Mouse (Mus musculus) cerebellum, adult 18-20 months (tissue): ENCODE measurements at regions not wholly inside any gene's neighbourhood (a gene's known extent, or its start where the extent isn't known, plus 50 kb on each side); places are given as distances from the start of the nearest gene placed in this dataset.
A peak's percentile ranks its signal among the peaks of the same experiment; 100 is the strongest.

Experiments
- DNase-seq, 2 experiments: peaks; one replicate each; pipeline ENCODE4 v3.0.0; 2021

DNA sequence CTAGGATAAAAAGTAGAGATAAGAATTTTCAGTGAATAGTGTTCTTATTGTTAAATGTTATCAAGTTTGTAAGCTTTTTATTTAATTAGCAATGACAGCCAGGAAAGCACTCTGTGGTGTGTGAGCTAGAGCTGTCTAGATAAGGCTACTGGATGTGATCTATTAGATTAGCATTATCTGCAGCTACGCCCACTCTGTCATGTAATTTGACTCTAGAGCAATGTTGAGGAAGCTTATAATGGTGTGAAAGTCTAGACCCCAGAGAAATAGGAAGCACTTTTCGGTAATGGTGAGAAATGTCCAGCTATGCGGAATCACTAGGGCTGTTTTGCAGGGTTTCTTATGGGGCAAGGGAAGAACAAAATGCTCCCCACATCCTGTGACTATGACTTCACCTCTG, 410.2 kb downstream of the Gm9195 start:
- DNase-seq, result no peak

DNA sequence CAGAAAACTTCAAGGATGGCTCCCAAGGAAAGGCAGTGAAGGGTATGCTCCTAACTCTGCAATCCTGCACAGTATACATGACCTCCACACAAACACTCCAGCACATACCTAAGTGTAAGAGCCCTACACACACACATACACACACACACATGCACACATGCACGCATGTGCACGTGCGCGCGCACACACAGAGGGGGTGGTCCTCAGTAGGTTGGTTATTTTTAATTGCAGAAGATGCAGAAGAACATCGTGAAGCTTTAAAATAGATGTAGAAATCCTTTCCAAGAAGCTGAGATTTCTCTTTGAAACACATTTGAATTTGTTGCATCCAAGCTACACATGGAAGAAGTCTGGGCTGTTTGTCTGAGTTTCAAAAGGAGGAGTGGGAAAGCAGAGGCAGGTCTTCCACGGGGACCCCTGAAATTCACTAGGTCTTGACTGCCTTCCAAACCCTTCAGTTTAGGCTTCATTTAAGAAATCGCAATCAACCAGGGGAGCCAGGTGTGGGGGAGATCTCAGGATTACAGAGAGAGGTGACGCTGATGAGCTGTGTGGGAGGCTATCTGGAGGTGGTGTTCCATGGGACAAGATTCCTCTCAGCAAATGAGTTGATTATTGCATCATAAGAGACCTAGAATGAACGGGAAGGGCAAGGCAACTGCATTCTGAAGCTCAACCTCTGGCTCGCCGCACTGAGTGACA, 427.4 kb downstream of the Gm9195 start:
- DNase-seq, result no peak

DNA sequence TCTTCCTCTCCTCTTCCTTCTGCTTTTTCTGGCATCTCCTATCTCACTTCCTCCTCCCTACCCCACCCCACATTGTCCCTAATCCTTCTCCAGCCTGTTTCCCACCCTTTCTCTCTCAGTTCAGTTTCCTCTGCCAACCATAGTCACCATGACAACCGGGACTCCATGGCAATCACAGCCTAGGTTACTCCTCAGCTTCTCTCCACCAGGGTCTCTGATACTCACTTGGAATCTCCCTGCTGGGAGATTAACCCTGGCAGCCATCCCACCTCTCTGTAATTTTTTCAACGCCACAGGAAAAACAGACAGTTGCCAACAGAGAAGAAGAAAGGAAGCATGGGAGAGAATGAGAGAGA, 448.8 kb downstream of the Gm9195 start:
- DNase-seq, result no peak

DNA sequence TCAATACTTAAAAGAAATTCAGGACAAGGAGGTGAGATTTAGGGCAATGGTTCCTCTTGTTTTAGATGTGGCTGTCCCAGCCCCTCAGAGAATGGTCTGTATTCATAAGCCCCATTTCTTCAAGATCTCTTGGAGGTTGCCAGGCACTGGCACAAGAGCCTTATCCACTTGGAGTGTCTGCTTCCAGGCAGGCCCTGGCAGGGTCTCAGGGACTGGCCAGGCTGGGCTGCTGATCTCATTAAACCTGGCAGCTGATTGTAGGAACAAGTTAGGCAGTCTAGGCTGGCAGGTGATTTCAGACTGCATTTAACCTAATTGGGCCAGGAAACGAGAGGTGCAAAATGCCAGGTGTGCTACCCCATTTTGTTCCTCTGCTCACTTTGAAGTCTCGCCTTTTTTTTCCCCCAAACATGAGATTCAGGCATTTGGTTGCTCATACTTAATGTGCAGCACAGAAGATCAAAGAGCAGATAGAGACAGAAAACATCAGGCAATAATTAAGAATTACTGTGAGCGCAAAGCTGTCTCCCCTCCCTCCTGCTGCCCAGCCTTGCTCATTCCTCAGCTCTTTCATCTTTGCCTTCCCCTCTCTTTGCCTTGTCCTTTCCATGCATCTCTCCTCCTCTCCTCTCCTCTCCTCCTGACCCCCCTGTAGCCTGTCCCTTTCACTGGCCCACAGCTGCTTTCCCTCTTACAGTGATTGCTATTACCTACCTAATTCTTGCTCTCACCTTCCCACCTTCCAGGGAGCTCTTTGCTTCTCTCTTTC, 449.3 kb downstream of the Gm9195 start:
- peak in 1 of 2 experiments; percentile 1 for DNase-seq

DNA sequence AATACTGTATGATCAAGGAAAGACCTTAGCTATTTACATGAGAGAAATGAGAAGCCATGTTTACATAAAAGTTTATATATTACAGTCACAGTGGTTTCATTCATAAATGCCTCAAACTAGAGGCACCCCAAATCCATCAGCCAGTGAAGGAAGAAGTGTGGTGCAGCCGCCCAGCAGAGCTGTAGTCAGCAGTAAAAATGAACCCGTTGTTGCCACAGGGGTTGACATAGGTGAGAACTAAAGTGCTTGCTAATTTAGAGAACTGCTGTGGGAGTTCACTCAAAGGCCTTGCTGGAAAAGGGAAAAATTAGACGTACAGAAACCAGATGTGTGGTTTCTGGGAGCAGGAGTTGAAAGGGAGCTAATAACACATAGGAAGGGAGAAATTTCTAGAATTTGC, 461.2 kb downstream of the Gm9195 start:
- DNase-seq, result no peak

DNA sequence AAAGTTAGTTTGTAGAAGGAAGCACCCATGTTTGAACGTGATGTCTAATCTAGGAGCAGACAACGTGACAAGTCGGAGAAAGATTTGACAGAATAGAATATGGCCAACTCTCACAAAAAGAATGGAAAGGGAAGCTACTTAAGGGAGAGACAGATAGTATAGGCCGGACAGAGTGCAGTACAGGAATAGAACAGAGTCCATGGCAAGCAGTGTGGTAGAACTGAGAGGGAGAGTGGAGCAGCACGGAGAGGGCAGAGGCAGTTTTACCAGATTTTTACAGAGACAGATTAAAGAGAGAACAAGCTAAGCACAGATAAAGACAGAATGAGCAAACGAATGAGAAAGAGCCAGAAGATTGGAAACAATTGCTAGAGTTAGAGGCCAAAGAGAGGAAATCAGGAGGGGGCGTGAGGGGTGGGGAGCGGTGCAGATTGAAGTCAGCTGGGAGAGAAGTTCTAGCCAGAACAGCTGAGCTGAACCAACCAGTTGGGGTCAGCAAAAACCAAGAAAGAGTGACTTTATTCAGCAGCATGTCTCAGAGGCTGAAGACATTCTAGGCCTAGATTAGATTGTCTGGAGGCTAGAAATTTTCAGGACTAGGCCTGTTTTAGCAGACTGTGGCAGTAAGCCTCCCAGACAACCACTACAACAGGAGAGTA, 464.1 kb downstream of the Gm9195 start:
- no peak for DNase-seq

DNA sequence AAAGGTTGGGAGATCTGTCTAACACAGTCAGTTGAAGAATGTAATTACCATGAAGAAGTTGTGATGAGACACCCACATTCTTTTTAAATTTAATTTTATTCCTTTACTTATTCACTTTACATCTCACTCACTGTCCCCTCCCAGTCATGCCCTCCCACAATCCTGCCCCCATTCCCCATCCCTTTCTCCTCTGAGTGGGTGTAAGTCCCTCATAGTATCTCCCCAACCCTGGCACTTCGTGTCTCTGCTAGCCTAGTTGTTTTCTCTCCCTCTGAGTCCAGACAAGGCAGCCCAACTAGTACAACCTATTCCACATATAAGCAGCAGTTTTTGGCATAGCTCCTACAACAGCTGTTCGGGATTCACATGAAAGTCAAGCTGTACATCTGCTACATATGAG, 487.3 kb downstream of the Gm9195 start:
- DNase-seq, result no peak

DNA sequence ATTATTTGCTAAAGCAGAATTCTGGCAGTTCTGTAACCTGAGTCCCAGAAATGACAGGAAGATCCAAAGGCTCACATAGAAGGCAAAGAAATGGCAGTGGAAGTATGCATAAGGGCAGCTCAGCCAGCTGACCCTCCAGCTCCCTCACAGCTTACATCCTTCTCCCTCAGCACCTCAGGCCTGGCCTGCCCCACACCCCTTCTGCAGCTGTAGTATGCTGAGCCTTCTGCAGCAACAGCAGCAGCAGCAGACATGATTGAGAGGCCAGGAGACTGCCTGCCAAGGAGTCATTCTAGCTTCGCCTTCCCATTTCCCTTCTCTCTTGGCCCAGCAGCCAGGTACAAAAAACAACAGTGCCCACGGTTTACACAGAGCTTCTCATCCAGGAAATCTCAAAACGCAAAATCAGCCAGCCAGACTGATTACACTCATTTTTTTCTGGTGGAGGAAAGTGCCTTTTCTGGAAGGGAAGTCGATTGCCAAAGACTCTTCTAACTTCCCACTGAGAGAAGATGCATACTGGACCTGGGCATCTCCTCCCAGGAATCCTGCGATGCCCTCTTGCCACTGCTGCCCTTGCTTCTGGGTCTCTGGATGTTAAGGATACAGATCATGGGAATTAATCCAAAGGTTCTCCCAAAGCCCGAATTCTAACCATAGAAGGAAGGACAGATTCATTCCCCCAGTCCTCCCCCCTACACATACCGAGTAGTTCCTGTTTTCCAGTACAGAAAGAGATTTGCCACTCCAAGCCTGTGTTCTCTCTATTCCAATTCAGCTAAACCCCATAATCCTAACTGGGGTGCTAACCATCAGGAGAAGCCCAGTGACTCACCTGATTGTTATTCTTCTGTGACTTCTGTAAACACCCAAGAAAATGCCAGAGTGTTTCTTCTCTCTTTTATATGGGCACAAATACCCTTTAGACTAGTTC, 489.2 kb downstream of the Gm9195 start:
- no peak for DNase-seq

DNA sequence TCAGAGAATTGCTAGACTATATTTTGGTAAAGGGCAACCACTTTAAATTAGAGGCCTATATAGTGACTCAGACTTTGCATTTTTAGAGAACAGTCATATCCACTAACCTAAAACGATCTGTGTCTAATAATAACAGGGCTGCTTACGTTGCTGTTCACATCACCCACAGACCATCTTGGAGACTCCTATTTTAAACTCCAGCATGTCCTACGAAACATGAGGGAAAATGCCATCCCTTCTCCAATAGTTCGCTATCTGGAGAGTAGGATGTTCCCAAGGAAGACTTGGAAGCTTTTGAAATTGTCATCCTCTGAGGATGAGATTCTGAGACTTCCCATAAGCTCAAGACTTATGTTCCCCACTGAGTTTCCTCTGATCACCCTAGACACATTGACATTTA, 518.6 kb downstream of the Gm9195 start:
- DNase-seq, result no peak

DNA sequence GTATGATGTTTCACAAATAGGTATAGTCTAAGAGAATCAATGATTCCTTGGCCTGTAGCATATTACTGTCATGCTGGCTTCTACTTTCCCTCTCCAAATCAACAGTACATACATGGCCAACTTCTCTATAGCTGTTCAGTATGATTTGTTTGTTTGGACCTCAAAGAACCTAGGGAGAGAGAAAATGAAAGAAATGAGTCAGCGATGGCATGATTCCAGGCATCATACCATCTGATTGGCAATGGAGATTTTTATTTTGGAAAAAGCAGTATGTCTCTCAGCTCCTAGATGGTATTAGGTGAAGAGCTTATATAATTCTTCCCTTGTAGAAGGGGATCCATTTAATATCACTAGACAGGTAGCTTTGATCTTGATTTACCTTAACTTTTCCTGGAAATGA, 519.1 kb downstream of the Gm9195 start:
- no peak for DNase-seq

DNA sequence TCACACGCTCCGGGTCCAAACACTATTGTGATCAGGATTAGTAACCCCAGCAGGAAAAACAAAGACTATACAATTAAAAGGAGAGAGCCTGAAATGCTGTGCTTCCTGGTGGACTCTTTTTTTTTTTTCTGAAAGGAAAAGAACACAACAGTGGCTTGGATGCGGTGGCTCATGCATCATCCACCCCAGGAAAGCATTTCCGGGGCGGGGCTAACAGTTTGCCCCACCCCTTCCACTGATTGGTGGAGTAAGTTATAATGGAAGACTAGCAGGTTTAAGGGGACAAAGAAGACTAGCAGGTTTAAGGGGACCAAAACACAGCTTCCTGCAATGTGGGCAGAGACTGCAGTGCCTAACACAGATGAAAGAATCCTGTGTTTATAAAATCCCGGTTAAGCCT, 524.0 kb downstream of the Gm9195 start:
- no peak for DNase-seq

DNA sequence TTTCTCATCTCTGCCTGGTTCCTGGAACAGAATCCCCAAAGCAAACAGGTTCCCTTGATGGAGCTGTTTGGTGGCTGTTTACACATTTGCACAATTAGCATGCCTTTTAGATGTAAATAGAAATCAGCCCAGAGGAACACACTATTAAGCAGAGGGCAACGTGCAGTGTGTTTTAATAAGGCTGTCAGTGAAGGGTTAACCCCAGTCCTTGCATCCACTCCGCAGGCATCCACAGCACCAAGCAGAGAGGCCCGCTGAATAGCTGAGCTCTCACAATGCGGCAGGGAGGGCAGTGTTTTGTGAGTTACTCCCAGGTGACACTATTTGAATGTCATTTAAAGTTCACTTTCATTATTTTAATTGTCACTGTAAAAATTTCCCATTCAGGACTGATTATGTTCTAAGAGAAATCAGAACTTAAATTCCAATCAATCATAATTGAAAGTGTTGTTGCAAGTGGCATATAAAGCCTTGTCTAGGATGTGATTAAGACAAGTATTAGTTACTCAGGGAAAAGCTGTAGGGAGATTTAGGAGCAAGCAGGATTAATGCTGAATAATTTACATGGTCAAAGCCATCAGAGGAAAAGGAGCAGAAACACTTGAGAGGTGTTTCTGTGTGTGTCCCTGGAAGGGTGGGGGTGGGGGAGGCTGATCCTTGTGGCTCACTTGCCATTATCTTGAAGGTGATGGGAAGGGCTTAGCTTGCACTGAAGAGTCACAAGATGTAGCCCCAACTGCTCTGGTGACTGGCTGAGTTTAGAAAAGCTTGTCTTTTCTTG, 528.1 kb downstream of the Gm9195 start:
- DNase-seq, result no peak

DNA sequence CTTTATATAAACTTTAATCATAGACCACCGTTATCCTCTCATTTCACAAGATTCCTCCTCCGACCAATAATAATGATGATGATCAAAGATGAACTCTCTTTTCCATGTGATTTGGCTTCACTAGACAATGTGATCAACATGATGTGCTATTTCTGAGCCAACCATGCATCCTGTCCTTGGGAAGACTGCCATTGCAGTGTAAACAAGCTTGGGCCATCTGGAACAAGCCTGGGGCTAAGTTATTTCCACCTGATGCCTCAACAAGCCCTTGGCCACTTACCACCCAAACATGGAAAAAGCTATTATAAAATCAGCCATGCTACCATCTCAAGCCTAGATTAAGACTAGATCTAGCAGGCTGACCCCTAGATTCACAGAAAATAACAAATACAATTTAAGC, 542.9 kb downstream of the Gm9195 start:
- peak; percentile 15 to 24 for DNase-seq

DNA sequence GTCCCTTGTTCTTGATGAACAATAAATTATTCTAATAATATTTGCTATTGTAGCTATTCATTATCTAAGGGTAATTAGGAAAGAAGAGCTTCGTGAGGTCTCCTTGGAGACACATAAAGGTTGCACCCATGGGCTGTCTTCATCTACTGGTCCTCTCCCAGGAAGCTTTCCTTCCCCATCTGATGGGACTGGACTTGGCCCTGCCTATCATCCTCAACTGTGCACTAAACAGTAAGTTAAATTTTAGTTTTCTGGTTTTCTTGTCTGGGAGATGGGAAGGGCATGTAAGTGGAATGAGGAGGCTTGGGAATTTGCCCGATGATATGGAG, 554.5 kb downstream of the Gm9195 start:
- no peak for DNase-seq

DNA sequence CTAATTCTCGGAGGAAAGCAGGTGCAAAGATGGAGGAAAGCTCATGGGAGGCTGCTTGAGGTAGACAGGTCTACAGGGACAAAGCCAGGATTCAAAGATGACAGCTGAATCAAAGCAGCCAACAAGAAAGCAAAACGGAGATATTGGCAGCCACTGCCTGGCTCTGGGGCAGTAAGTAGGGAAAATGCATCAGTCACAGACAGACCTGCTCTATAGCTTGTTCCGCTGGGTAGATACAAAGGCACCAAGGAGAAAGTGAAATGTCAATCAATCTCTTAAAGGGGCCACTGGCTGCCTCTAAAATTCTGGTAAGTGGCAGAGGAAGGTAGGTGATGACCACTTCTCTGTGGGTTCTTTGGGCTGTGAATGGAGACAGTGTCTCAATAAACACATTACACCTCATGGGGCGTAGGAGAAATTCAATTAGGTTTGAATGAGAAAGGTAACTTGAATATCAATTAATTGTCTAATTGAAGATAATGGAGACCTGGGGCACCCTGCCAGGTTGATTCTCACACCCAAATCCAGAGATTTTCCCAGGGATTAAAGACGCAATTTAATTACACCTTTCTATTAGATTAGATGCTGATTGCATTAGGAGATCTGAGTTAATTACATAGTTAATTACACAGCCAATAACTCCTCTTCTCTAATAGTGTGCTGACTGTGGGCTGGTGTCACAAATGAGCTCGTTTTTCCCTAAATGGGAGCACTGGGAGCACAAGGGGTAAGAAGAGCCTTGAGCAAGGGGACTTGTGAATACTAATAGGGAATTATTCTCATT, 555.1 kb downstream of the Gm9195 start:
- no peak for DNase-seq

DNA sequence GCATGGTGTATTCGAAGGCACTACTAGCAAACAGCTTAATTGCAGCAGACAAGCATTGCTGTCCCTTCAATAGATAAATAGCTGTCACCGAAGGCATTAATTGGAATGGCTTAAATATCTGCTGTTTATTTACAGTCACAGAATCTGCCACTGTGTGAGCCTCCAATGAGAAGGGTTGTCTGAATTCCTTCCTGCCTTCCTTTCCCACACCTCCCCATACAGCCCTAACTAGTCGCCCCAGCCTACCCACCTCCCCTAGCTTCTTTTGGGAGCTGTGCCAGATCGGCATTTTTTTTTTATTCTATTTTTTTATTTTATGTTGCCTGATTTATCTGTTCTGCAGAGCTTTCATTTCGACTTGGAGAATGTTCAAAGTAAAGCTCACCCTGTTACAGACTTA, 575.7 kb downstream of the Gm9195 start:
- DNase-seq, result no peak

DNA sequence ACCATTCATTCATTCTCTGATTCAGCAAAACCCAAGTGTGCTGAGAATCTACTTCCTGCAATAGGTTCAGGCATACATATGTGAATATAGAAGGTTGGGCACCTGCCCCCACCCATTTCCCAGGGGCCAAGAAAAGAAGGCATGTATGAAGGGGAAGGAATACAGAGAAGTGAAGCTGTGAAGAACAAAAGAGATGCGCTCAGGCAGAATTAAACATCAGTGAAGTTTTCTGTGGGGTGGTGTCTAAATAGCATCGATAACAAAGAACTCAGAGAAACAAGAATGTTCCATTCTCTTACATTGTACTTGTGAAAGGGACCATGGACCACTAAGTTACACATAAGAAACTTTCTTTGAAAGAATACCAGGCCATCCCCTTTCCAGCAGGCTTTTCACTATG, 580.7 kb downstream of the Gm9195 start:
- no peak for DNase-seq

DNA sequence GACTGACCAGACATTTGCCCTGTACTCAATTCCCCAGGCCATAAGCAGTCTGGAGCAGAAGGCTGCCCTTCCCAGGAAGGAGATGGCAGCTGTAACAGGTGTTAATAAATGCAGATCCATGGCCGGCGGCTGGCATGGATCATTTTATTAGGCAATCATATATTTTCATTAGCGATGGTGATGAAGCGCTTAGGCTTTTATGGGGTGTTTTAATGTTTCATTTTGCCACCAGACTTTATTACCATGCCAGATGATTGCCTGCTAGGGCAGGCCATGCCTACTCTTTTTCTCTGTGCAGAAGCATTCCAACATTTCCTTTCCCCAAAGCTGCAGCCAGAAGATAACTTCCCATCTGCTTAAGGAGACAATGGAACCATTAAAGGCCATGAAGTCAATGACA, 596.2 kb downstream of the Gm9195 start:
- no peak for DNase-seq

DNA sequence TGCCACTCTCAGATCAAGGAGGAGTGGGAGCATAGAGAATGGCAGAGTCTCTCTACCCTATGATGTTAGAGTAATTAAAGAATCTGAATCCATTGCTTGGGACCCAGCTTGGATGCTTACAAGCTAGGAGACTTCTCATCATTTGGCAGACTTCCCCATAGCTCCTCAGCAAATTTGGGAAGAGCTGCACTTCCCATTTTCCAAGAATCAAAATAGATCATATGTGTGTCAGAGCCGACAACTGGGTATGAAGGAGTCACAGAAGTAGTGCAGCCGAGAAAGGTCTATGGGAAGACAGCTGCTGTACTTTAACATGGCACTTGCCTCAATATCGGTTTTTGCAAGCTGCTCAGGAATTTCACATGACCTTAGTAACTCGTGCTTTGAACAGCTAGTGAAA, 596.8 kb downstream of the Gm9195 start:
- no peak for DNase-seq

DNA sequence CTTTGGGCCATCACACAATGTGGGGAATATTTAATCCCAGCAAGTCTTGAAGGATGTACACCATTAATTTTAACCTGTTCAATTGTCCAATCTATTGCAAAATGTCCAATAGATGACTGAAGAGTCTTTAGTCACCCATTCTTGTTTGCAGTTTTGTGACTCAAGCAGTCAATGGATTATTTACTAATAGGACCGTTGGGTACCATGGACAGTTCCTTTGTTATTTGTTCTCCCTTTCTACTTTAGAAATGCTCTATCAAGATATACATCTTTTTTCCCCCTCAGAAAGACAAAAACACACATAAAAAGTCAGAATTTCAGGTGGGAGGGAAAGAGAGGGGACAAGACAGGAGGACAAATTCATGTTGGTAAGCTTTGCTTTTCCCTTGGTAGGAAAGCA, 598.3 kb downstream of the Gm9195 start:
- DNase-seq, result no peak

DNA sequence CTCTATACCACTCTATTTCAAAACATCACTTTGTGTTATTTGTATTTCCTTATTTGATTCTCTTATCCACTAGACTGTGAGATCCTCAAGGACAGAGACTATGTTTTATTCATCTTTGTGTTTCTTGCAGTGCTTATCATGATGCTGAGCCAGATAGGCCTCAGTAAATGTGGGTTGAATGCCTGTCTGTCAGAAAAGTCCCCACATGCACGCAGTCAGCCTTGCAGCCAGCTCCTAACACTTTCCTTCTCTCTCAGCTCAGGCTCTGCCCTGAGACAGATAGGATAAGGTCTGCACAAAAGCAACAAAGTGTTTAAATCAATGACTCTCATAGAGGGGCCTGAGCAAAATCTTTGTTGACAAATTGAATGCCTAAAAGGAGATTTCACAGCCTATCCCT, 600.0 kb downstream of the Gm9195 start:
- no peak for DNase-seq

DNA sequence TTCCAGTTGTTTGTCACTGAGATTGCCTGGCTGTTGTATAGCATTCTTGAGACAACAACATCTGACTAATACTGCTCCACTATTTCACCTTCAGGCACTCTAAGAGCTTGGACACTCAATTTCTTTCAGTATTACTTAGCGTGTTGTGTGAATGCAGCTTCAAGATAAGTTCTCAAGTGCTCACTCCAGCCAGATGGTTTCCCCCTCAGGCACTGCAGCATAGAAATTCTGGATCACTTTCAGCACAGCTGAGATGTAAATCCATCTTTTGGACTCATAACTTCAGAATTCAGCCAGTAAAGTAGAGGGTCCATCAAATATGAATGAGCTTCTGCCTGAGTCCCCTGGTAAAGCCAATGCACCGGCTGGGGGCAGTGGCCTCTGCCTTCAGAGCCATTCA, 608.8 kb downstream of the Gm9195 start:
- no peak for DNase-seq
